Mouse (Mus musculus) ES-E14 (cell line): Measurements from ENCODE around the gene Dach2.

ENCODE experiments used
- CHD2 ChIP-seq: IDR thresholded peaks from 2 replicates; pipeline ENCODE4 v1.6.1; 2014; ENCODE audit warnings: mild to moderate bottlenecking, low read depth, low read length, inconsistent platforms
- HCFC1 ChIP-seq: IDR thresholded peaks from 2 replicates; pipeline ENCODE4 v1.6.1; 2012; ENCODE audit warnings: low read length, inconsistent platforms, borderline replicate concordance; ENCODE audit not compliant: insufficient read depth
- MAFK ChIP-seq: IDR thresholded peaks from 2 replicates; pipeline ENCODE4 v1.6.1; 2014; ENCODE audit warnings: mild to moderate bottlenecking, low read depth, low read length, inconsistent platforms; ENCODE audit not compliant: insufficient read depth
- ZC3H11A ChIP-seq: IDR thresholded peaks from 2 replicates; pipeline ENCODE4 v1.6.1; 2012; ENCODE audit warnings: low read depth, mild to moderate bottlenecking, inconsistent platforms, low read length, borderline replicate concordance
- ZNF384 ChIP-seq: IDR thresholded peaks from 2 replicates; pipeline ENCODE4 v1.6.1; 2012; ENCODE audit warnings: low read depth, low read length, inconsistent platforms

- TF ChIP-seq ZC3H11A (no peak), CHD2 (no peak), HCFC1 (no peak), MAFK (no peak), ZNF384 (no peak)
These were observed 184.8 kb downstream of the Dach2 start for GRCm38 (mm10) chrX:113482131-113482530.
